Mouse (Mus musculus) heart, postnatal 0 days (tissue): ENCODE measurements around the gene Ttc6. TPM values are rescaled to one million over a fixed set of nuclear protein-coding genes. Genes with fewer than 3 reads are reported as not detected.

Experiments
- ATAC-seq: fragments of 200-750 bp; cut with Nextera tagmentation; 2 replicates; pipeline ENCODE4 v1.8.0; 2017; ENCODE audit warnings: low read depth, moderate number of reproducible peaks, moderate library complexity; ENCODE audit not compliant: insufficient read depth
- DNase-seq: peaks from one replicate; pipeline ENCODE4 v3.0.0-alpha.2; 2016; ENCODE audit warnings: low spot score
- H3K27ac ChIP-seq: fragments of 300-500 bp; sonication (generic); 2 replicates; pipeline ENCODE4 v1.5.1; 2014; ENCODE audit warnings: low read depth, mild to moderate bottlenecking
- H3K27me3 ChIP-seq: fragments of 300-500 bp; sonication (generic); 2 replicates; pipeline ENCODE4 v1.6.1; 2014; ENCODE audit warnings: low read length, mixed read lengths; ENCODE audit not compliant: control insufficient read depth, insufficient read depth
- H3K36me3 ChIP-seq: fragments of 300-500 bp; sonication (generic); replicated peaks from 2 replicates; pipeline ENCODE4 v1.6.1; 2014; ENCODE audit warnings: low read length, mixed read lengths; ENCODE audit not compliant: control insufficient read depth, insufficient read depth
- H3K4me1 ChIP-seq: fragments of 300-500 bp; sonication (generic); 2 replicates; pipeline ENCODE4 v1.6.1; 2014; ENCODE audit warnings: antibody characterized with exemption; ENCODE audit not compliant: control insufficient read depth, insufficient read depth
- H3K4me2 ChIP-seq: fragments of 300-500 bp; sonication (generic); 2 replicates; pipeline ENCODE4 v1.6.1; 2014; ENCODE audit warnings: low read depth, mild to moderate bottlenecking, low read length, moderate library complexity
- H3K4me3 ChIP-seq: fragments of 300-500 bp; sonication (generic); 2 replicates; pipeline ENCODE4 v1.5.1; 2014; ENCODE audit warnings: low read depth, low read length
- H3K9ac ChIP-seq: fragments of 300-500 bp; sonication (generic); replicated peaks from 2 replicates; pipeline ENCODE4 v1.6.1; 2014; ENCODE audit warnings: low read depth, low read length, mixed read lengths
- H3K9me3 ChIP-seq: fragments of 300-500 bp; sonication (generic); replicated peaks from 2 replicates; pipeline ENCODE4 v1.6.1; 2016; ENCODE audit warnings: low read length; ENCODE audit not compliant: control insufficient read depth
- CTCF ChIP-seq: IDR thresholded peaks from 2 replicates; pipeline ENCODE4 v1.5.1; 2016; ENCODE audit warnings: antibody characterized with exemption, control low read depth, low read depth
- EP300 ChIP-seq: IDR thresholded peaks from 2 replicates; pipeline ENCODE4 v1.6.1; 2016; ENCODE audit warnings: antibody characterized with exemption, low read depth
- WGBS: fragments of 180-500 bp; shearing (Covaris S2); extraction: QIAGEN DNeasy Blood & Tissue Kit; methylation state at CpG from one replicate; pipeline ENCODE4 v1.1.7; 2014; 5-methylcytosine and 5-hydroxymethylcytosine counted together
- polyA plus RNA-seq: library from polyadenylated mRNA; unstranded; fragments of >200 nt; fragmentation: Nextera tagmentation; extraction: Ambion mirVana; gene quantifications from 2 replicates; pipeline ENCODE4 v1.2.1, GENCODE M21; 2015
- total RNA-seq: library from RNA; depleted of rRNA; stranded (reverse); fragments of >200 nt; gene quantifications from 2 replicates; pipeline ENCODE4 v1.2.3, GENCODE M21; 2014; ENCODE audit warnings: low replicate concordance

The Ttc6 gene
- total and polyA plus RNA-seq, 2 experiments from 2014 or later: 0.15 TPM; not detected in 1

DNA sequence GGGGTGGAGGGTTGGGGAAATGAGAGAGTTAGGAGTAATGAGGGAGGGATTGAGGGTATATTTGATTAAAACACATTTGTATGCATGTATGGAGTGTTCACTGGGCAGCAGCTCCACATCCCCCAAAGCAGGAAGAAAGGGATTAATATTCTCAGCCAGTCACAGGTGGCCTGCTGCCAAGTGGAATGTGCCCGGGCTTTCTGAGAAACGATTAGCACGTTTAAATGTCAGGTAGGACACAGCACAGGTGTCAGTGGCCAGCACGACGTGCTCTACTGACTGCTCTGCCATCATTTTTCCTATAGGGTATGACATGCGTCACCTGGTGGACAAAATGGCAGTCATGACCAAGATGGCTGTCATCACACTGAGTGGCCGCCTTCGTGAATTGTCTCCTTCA, 86.8 kb downstream of the Ttc6 start:
- no peaks in the 10 kb centered on the region for H3K27me3 ChIP-seq
- no peak for DNase-seq
- no peaks in the 10 kb centered on the region for H3K36me3 ChIP-seq
- H3K4me1 ChIP-seq: no peaks in the 10 kb centered on the region
- no peak overlapping the region for H3K4me3 ChIP-seq
- 69% methylated on average over 8 of the region's 8 CpGs for WGBS
- ATAC-seq: no peak
- H3K9ac ChIP-seq: no peak overlapping the region
- no peak overlapping the region for H3K27ac ChIP-seq
- no peak overlapping the region for H3K4me2 ChIP-seq
- H3K9me3 ChIP-seq: 0 out of 2 replicates have a peak, but pooled peaks cover 3% of the 10 kb centered on the region
- TF ChIP-seq CTCF: no peak
- TF ChIP-seq EP300: no peak

DNA sequence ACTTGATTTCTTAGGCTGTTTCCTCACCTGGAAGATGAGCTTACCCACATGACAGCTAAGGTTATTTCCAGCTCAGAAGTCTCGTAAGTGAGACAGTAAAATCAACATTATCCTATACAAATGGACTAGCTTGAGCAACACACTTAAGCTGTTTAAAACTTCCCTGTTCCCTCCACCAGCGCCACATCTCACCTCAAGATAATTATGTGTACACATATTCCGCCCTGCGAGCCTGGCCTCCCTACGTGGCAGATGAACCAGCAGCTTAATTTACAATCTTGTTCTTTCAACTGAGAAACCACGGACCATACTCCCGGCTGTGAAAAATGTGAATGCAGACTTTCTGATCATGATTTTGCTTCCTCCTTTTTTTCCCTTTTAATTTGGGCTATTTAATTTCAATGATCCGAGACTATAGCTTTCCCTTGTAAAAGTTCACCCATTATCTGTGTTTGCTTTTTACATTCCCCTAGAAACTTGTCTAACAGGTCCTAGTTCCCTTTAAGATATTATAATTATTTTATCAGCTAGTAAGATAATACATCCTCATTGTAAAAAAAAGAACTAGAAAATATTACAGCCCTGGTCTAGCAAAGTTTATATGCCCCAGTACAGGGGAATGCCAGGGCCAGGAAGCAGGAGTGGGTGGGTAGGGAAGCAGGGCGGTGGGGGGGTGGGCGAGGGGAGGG, 99.2 kb downstream of the Ttc6 start:
- no peak overlapping the region for H3K4me3 ChIP-seq
- ATAC-seq: no peak

DNA sequence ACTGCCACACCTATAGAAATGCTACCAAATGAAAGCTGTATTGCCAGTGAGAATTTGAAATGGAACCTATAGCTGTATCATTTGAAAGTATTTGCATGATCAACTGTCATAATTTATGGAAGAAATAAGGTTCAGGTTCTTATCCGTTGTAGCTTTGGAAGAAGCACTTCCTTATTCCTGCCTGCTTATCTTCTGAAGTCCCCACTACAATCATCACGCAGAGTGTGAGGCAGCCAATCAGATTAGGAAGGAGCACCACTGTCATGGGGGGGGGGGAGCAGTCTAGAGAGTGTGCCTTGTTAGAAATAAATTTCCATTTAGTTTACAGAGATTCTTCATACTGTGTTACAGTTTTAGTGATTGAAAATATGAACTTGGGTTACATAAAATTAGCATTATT, 108.5 kb downstream of the Ttc6 start:
- TF ChIP-seq EP300 (no peak), CTCF (no peak)
- ATAC-seq (no peak), DNase-seq (no peak)
- Histone ChIP-seq H3K9ac (no peak overlapping the region), H3K27ac (no peak overlapping the region), H3K4me1 (no peaks in the 10 kb centered on the region), H3K4me2 (no peak overlapping the region), H3K4me3 (no peak overlapping the region), H3K36me3 (no peaks in the 10 kb centered on the region), H3K9me3 (no peaks in the 10 kb centered on the region), H3K27me3 (no peaks in the 10 kb centered on the region)
- 48% methylated on average over 2 of the region's 2 CpGs for WGBS

More for the DNA sequence above, 99.2 kb downstream of the Ttc6 start:
- WGBS: 77% methylated on average over 10 of the region's 10 CpGs
- DNase-seq: no peak
- no peak overlapping the region for H3K4me2 ChIP-seq
- no peaks in the 10 kb centered on the region for H3K9me3 ChIP-seq
- no peaks in the 10 kb centered on the region; the same call in 1 of the 2 replicates for H3K4me1 ChIP-seq
- no peaks in the 10 kb centered on the region for H3K36me3 ChIP-seq
- no peaks in the 10 kb centered on the region for H3K27me3 ChIP-seq
- no peak overlapping the region for H3K9ac ChIP-seq
- H3K27ac ChIP-seq: no peak overlapping the region
- no peak for TF ChIP-seq CTCF
- no peak for TF ChIP-seq EP300

DNA sequence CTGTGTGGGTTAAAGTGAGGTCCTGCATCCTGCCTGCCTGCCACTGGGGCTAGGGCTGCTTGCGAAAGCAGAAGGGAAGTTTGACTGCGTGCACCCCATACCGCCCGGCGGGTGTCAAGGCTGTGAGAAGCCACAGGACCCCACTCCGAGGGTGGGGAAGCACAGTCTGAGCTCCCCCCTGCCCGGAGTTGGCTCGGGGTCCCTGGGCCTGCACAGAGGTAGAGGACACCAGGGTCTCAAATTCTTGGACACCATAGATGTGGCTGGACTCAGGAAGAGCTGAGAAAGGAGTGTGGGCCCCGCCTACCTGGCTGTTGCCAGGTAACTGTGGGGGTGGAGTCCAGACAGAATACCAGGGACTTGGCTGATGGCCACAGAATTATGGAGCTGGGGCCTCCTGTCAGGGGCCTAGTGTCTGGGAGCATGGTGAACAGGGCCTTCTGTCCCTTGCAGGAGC, 121.1 kb downstream of the Ttc6 start:
- H3K27ac ChIP-seq: no peak overlapping the region
- H3K36me3 ChIP-seq: no peaks in the 10 kb centered on the region
- no peak for DNase-seq
- H3K4me3 ChIP-seq: no peak overlapping the region
- no peak overlapping the region for H3K9ac ChIP-seq
- no peak overlapping the region for H3K4me2 ChIP-seq
- H3K27me3 ChIP-seq: no peaks in the 10 kb centered on the region
- H3K9me3 ChIP-seq: no peaks in the 10 kb centered on the region
- TF ChIP-seq EP300: no peak
- TF ChIP-seq CTCF: no peak
- 0 out of 2 replicates have a peak, but pooled peaks cover 3% of the 10 kb centered on the region for H3K4me1 ChIP-seq
- WGBS: 38% methylated on average over 9 of the region's 9 CpGs
- ATAC-seq: 0 out of 2 replicates have a peak, but pooled peaks have one; percentile 11

DNA sequence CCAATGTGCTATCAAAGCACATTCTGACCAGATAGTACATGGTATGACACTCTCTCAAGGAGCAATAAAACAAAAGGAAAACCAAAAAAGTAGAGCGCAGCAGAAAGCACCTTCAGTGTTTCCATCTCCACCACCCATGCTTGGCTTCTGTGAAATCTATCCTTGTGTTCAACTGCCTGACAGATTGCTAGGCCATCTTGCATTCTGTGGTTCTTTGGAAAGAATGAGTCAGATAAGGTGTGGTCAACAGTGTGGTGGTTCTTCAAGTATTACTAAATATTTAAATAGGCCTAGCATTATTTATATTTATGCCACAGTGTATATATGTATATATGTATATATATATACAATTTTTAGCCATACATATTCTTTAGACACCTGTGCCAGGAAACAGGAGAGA, 146.1 kb downstream of the Ttc6 start:
- no peak overlapping the region for H3K9ac ChIP-seq
- no peak overlapping the region for H3K4me2 ChIP-seq
- 93% methylated on average over 1 of the region's 1 CpGs for WGBS
- H3K9me3 ChIP-seq: no peaks in the 10 kb centered on the region
- DNase-seq (no peak), ATAC-seq (no peak)
- TF ChIP-seq EP300 (no peak), CTCF (no peak)
- no peak overlapping the region for H3K27ac ChIP-seq
- no peaks in the 10 kb centered on the region for H3K27me3 ChIP-seq
- no peak overlapping the region for H3K4me3 ChIP-seq
- H3K4me1 ChIP-seq: no peaks in the 10 kb centered on the region
- no peaks in the 10 kb centered on the region for H3K36me3 ChIP-seq

DNA sequence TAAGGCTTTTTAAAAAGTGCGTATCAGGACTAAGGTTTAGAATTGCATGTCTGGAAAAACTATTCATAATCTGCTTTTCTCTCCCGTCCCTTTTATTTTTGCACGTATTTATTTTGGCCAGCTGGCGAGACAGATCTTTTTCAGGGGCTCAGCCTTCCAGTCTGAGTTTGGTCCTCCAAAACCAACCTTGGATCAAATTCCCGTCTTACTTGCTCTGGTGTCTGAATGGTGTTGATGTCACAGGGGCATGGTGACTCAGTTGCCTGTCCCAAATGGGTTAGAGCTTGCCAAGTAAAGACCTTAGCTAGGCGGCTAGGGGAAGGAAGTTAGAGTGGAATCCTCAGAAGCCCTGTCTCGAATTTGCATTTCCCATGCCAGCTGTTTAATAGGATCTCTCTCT, 200.8 kb downstream of the Ttc6 start:
- Histone ChIP-seq H3K4me3 (no peak overlapping the region), H3K9me3 (no peaks in the 10 kb centered on the region), H3K9ac (no peak overlapping the region), H3K27me3 (no peaks in the 10 kb centered on the region), H3K36me3 (no peaks in the 10 kb centered on the region), H3K4me1 (no peaks in the 10 kb centered on the region), H3K27ac (no peak overlapping the region), H3K4me2 (no peak overlapping the region)
- TF ChIP-seq CTCF (no peak), EP300 (no peak)
- ATAC-seq (no peak), DNase-seq (no peak)
- 62% methylated on average over 7 of the region's 7 CpGs for WGBS
